Mouse (Mus musculus): ENCODE measurements at regions not wholly inside any gene's neighbourhood (a gene's known extent, or its start where the extent isn't known, plus 50 kb on each side); places are given as distances from the start of the nearest gene placed in this dataset.
A peak's percentile ranks its signal among the peaks of the same experiment; 100 is the strongest.

DNA sequence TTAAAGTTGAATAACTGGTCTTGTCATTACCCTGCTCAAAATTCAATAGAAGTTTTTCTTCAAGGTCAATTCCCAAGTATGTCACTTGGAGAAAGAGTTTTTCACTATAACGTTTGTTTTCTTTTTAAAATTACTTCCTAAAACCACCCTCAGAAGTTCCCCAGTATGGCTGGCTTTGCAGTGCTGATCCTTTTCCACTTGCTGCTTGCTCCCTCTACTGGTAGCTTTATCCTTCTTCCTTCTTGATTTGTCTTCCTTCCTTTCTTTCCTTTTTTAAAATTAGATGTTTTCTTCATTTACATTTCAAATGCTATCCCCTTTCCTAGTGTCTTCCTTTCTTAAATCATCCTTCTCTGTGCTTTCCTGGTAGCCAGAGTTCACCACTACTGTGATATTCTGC, 73.6 kb downstream of the Rtl3 start:
- DNase-seq = peak; percentile 4

Measured in retina, postnatal 1 day (tissue).